Mouse (Mus musculus): Measurements from ENCODE around the gene Pacs1. TPM values are rescaled to one million over a fixed set of nuclear protein-coding genes. Genes with fewer than 3 reads are reported as not detected.

Gene Pacs1
- polyA plus RNA-seq, 1 experiment from 2014 or later = 14.8 TPM

- H3K4me1 ChIP-seq (replicated peaks; ENCODE audit: insufficient read depth, low read length) = no peaks in the 10 kb centered on the region
- no peaks in the 10 kb centered on the region for H3K9me3 ChIP-seq (replicated peaks; ENCODE audit: low read length)
- H3K9ac ChIP-seq (ENCODE audit: low read depth, low read length) = no peak overlapping the region
- H3K4me2 ChIP-seq (ENCODE audit: low read length) = no peak overlapping the region
- H3K27ac ChIP-seq = no peak overlapping the region
- DNase-seq (ENCODE audit: low spot score) (no peak), ATAC-seq (replicated peaks; ENCODE audit: low FRiP score, low read depth) (no peak)
- no peak overlapping the region for H3K4me3 ChIP-seq (replicated peaks; ENCODE audit: low read depth, low read length)
- 77% methylated on average over 3 of the region's 3 CpGs for WGBS
- no peaks in the 10 kb centered on the region for H3K27me3 ChIP-seq (ENCODE audit: insufficient read depth, low read length)
- H3K36me3 ChIP-seq (ENCODE audit: insufficient read depth, low read length) = no peaks in the 10 kb centered on the region
- TF ChIP-seq CTCF (IDR thresholded peaks at IDR 0.05; ENCODE audit: low read depth) = no peak
Measured at GRCm38 (mm10) chr19:5123241-5123640, 149.7 kb downstream of the Pacs1 start.

- no peak for TF ChIP-seq CTCF (IDR thresholded peaks at IDR 0.05; ENCODE audit: low read depth)
- Histone ChIP-seq H3K27ac (no peak overlapping the region), H3K4me1 (replicated peaks; ENCODE audit: insufficient read depth, low read length) (no peaks in the 10 kb centered on the region), H3K4me2 (ENCODE audit: low read length) (no peak overlapping the region), H3K9me3 (replicated peaks; ENCODE audit: low read length) (no peaks in the 10 kb centered on the region), H3K27me3 (ENCODE audit: insufficient read depth, low read length) (no peaks in the 10 kb centered on the region), H3K36me3 (ENCODE audit: insufficient read depth, low read length) (no peaks in the 10 kb centered on the region), H3K9ac (ENCODE audit: low read depth, low read length) (no peak overlapping the region), H3K4me3 (replicated peaks; ENCODE audit: low read depth, low read length) (no peak overlapping the region)
- DNase-seq (ENCODE audit: low spot score) = no peak
- ATAC-seq (replicated peaks; ENCODE audit: low FRiP score, low read depth) = no peak
- 79% methylated on average over 10 of the region's 10 CpGs for WGBS
Measured at GRCm38 (mm10) chr19:5122492-5122891, 150.4 kb downstream of the Pacs1 start.

- ATAC-seq (replicated peaks; ENCODE audit: low FRiP score, low read depth) = peak; percentile 89; the same call in 1 of the 2 replicates
Measured at GRCm38 (mm10) chr19:5118384-5118698, 154.6 kb downstream of the Pacs1 start, which contains the start of gene Klc2. TSS of gene Klc2 (minus strand) at chr19:5118560.

GRCm38 (mm10) chr19:5117494-5118383, 155.2 kb downstream of the Pacs1 start:
- under 1% methylated on average over 82 of the region's 83 CpGs for WGBS
- TF ChIP-seq CTCF (IDR thresholded peaks at IDR 0.05; ENCODE audit: low read depth) = peak; percentile 96
- Histone ChIP-seq H3K27ac (peak overlapping the region; percentile 85), H3K4me3 (replicated peaks; ENCODE audit: low read depth, low read length) (peak overlapping the region; percentile 90), H3K9ac (ENCODE audit: low read depth, low read length) (peak overlapping the region; percentile 81), H3K9me3 (replicated peaks; ENCODE audit: low read length) (no peaks in the 10 kb centered on the region), H3K36me3 (ENCODE audit: insufficient read depth, low read length) (peaks cover 5% of the 10 kb centered on the region; the same call in 1 of the 2 replicates), H3K4me1 (replicated peaks; ENCODE audit: insufficient read depth, low read length) (peaks cover 10% of the 10 kb centered on the region), H3K4me2 (ENCODE audit: low read length) (peak overlapping the region; percentile 88), H3K27me3 (ENCODE audit: insufficient read depth, low read length) (no peaks in the 10 kb centered on the region)
- ATAC-seq (replicated peaks; ENCODE audit: low FRiP score, low read depth) (peak; percentile 88), DNase-seq (ENCODE audit: low spot score) (peak; percentile 96)

More at GRCm38 (mm10) chr19:5118384-5118698, 154.6 kb downstream of the Pacs1 start, which contains the start of gene Klc2:
- Histone ChIP-seq H3K4me2 (ENCODE audit: low read length) (peak within 1 kb of the TSS; percentile 88), H3K9me3 (replicated peaks; ENCODE audit: low read length) (no peaks in the 10 kb centered on the region), H3K36me3 (ENCODE audit: insufficient read depth, low read length) (0 out of 2 replicates have a peak, but pooled peaks cover 4% of the 10 kb centered on the region), H3K4me1 (replicated peaks; ENCODE audit: insufficient read depth, low read length) (peaks cover 10% of the 10 kb centered on the region), H3K27ac (peak within 1 kb of the TSS; percentile 85), H3K9ac (ENCODE audit: low read depth, low read length) (peak within 1 kb of the TSS; percentile 81), H3K27me3 (ENCODE audit: insufficient read depth, low read length) (no peaks in the 10 kb centered on the region), H3K4me3 (replicated peaks; ENCODE audit: low read depth, low read length) (peak within 1 kb of the TSS; percentile 90)
- no peak for DNase-seq (ENCODE audit: low spot score)
- TF ChIP-seq CTCF (IDR thresholded peaks at IDR 0.05; ENCODE audit: low read depth) = no peak
- WGBS = under 1% methylated on average over 18 of the region's 18 CpGs

- H3K27me3 ChIP-seq (ENCODE audit: insufficient read depth, low read length) = no peaks in the 10 kb centered on the region
- H3K36me3 ChIP-seq (ENCODE audit: insufficient read depth, low read length) = peaks cover 20% of the 10 kb centered on the region; the same call in 1 of the 2 replicates
- no peak overlapping the region for H3K4me3 ChIP-seq (replicated peaks; ENCODE audit: low read depth, low read length)
- H3K9me3 ChIP-seq (replicated peaks; ENCODE audit: low read length) = no peaks in the 10 kb centered on the region
- no peak for DNase-seq (ENCODE audit: low spot score)
- 94% methylated on average over 7 of the region's 7 CpGs for WGBS
- TF ChIP-seq CTCF (IDR thresholded peaks at IDR 0.05; ENCODE audit: low read depth) = no peak
- no peak for ATAC-seq (replicated peaks; ENCODE audit: low FRiP score, low read depth)
- H3K9ac ChIP-seq (ENCODE audit: low read depth, low read length) = no peak overlapping the region
- H3K4me2 ChIP-seq (ENCODE audit: low read length) = no peak overlapping the region
- peaks cover 10% of the 10 kb centered on the region for H3K4me1 ChIP-seq (replicated peaks; ENCODE audit: insufficient read depth, low read length)
- no peak overlapping the region for H3K27ac ChIP-seq
Measured at GRCm38 (mm10) chr19:5113783-5114182, 159.1 kb downstream of the Pacs1 start.

GRCm38 (mm10) chr19:5109659-5110453, 163.1 kb downstream of the Pacs1 start:
- peak; percentile 58 for TF ChIP-seq CTCF (IDR thresholded peaks at IDR 0.05; ENCODE audit: low read depth)
- Histone ChIP-seq H3K36me3 (ENCODE audit: insufficient read depth, low read length) (peaks cover 26% of the 10 kb centered on the region), H3K9me3 (replicated peaks; ENCODE audit: low read length) (no peaks in the 10 kb centered on the region), H3K4me1 (replicated peaks; ENCODE audit: insufficient read depth, low read length) (peaks cover 10% of the 10 kb centered on the region), H3K9ac (ENCODE audit: low read depth, low read length) (no peak overlapping the region), H3K4me3 (replicated peaks; ENCODE audit: low read depth, low read length) (no peak overlapping the region), H3K4me2 (ENCODE audit: low read length) (no peak overlapping the region), H3K27ac (peak overlapping the region; percentile 74), H3K27me3 (ENCODE audit: insufficient read depth, low read length) (no peaks in the 10 kb centered on the region)
- WGBS = 76% methylated on average over 19 of the region's 19 CpGs
- ATAC-seq (replicated peaks; ENCODE audit: low FRiP score, low read depth) (no peak), DNase-seq (ENCODE audit: low spot score) (no peak)

All from kidney, postnatal 0 days (tissue).